Mouse (Mus musculus): Measurements from ENCODE around the gene Luc7l3. TPM values are rescaled to one million over a fixed set of nuclear protein-coding genes. Genes with fewer than 3 reads are reported as not detected.
A peak's percentile ranks its signal among the peaks of the same experiment; 100 is the strongest.

Luc7l3 gene
- 114 and 116 TPM in 2 replicates for polyA plus RNA-seq (2014; fragmentation: Nextera tagmentation; extraction: Ambion mirVana)

DNA sequence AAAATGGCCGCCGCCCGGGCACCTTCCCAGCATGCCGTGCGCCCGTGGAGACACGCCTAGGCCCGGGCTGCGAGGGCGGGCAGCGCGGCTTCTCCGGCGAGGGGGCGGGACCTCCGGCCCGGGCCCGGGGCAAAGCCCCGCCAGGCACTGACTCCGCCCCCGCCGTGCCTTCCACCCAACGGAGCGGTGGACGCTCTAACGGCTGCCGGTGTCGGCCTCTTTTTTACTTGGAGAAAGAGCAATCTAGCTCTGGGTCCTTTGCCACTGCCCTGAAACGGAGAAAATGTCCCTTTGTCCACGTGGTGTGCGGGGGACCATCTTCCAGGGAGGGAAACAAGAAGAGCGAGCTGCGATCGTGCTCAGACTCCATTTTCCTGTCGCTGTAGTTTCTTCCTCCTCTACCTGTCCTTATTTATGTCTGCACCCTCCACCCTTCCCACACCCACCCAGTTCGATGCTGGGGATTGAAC is at the start of gene Luc7l3:
Gene Luc7l3, minus strand, starts transcription at position 58 of the 470 bp plus-strand sequence.
- peak within 1 kb of the TSS; percentile 94 for H3K4me3 ChIP-seq (ENCODE audit: low read depth, low read length)
- peaks cover 10% of the 10 kb centered on the region; the same call in 1 of the 2 replicates for H3K4me1 ChIP-seq (ENCODE audit: control insufficient read depth, insufficient read depth, low read length)
- DNase-seq (ENCODE audit: low spot score) (peak; percentile 97), ATAC-seq (ENCODE audit: insufficient read depth, low FRiP score, low TSS enrichment) (peak; percentile 92)
- no peaks in the 10 kb centered on the region for H3K27me3 ChIP-seq (ENCODE audit: control insufficient read depth, insufficient read depth, low read length)
- peak within 1 kb of the TSS; percentile 88 for H3K27ac ChIP-seq (ENCODE audit: low read depth, low read length)
- H3K4me2 ChIP-seq (ENCODE audit: low read depth): peak within 1 kb of the TSS; percentile 88
- peaks cover 2% of the 10 kb centered on the region; the same call in 1 of the 2 replicates for H3K36me3 ChIP-seq (ENCODE audit: control insufficient read depth, insufficient read depth, low read length)
- peak within 1 kb of the TSS; percentile 80 for H3K9ac ChIP-seq (ENCODE audit: low read length)
- under 1% methylated on average over 36 of the region's 36 CpGs for WGBS
- no peaks in the 10 kb centered on the region for H3K9me3 ChIP-seq (ENCODE audit: control insufficient read depth, low read length)

DNA sequence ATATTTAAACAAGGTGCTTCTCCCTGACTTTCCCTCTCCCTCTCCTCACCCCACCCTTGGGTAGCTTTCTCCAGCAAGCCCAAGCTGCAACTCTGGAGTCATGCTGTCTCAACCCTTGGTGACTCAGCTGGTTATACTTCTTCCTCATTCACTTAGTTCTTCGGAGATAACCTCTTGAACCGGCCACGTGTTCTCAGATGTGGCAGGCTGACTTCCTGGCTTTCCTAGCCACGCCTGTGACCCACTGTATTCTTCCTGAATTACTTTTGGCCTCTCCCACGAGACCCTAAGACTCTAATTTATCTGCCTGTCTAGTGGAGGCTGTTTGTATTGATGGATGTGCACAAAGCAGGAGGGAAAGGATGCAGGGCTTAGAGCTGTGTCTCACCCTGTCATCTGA is 49.0 kb upstream of the Luc7l3 start:
- ATAC-seq (ENCODE audit: insufficient read depth, low FRiP score, low TSS enrichment) (no peak), DNase-seq (ENCODE audit: low spot score) (peak; percentile 10)
- no peaks in the 10 kb centered on the region for H3K36me3 ChIP-seq (ENCODE audit: control insufficient read depth, insufficient read depth, low read length)
- WGBS: 32% methylated on average over 5 of the region's 5 CpGs
- H3K27ac ChIP-seq (ENCODE audit: low read depth, low read length): no peak overlapping the region
- no peaks in the 10 kb centered on the region; the same call in 1 of the 2 replicates for H3K27me3 ChIP-seq (ENCODE audit: control insufficient read depth, insufficient read depth, low read length)
- no peak overlapping the region for H3K4me2 ChIP-seq (ENCODE audit: low read depth)
- no peak overlapping the region for H3K4me3 ChIP-seq (ENCODE audit: low read depth, low read length)
- no peaks in the 10 kb centered on the region for H3K9me3 ChIP-seq (ENCODE audit: control insufficient read depth, low read length)
- H3K4me1 ChIP-seq (ENCODE audit: control insufficient read depth, insufficient read depth, low read length): no peaks in the 10 kb centered on the region
- H3K9ac ChIP-seq (ENCODE audit: low read length): no peak overlapping the region

GRCm38 (mm10) chr11:94369981-94370380 is 48.2 kb upstream of the Luc7l3 start:
- no peak for ATAC-seq (ENCODE audit: insufficient read depth, low FRiP score, low TSS enrichment)
- WGBS: 89% methylated on average over 6 of the region's 6 CpGs
- H3K4me1 ChIP-seq (ENCODE audit: control insufficient read depth, insufficient read depth, low read length): no peaks in the 10 kb centered on the region
- no peaks in the 10 kb centered on the region for H3K9me3 ChIP-seq (ENCODE audit: control insufficient read depth, low read length)
- H3K27ac ChIP-seq (ENCODE audit: low read depth, low read length): no peak overlapping the region
- no peaks in the 10 kb centered on the region for H3K36me3 ChIP-seq (ENCODE audit: control insufficient read depth, insufficient read depth, low read length)
- H3K4me3 ChIP-seq (ENCODE audit: low read depth, low read length): no peak overlapping the region
- no peak for DNase-seq (ENCODE audit: low spot score)
- H3K27me3 ChIP-seq (ENCODE audit: control insufficient read depth, insufficient read depth, low read length): no peaks in the 10 kb centered on the region; the same call in 1 of the 2 replicates
- H3K9ac ChIP-seq (ENCODE audit: low read length): no peak overlapping the region
- no peak overlapping the region for H3K4me2 ChIP-seq (ENCODE audit: low read depth)

- Histone ChIP-seq H3K36me3 (ENCODE audit: control insufficient read depth, insufficient read depth, low read length) (no peaks in the 10 kb centered on the region), H3K4me3 (ENCODE audit: low read depth, low read length) (no peak overlapping the region), H3K9me3 (ENCODE audit: control insufficient read depth, low read length) (no peaks in the 10 kb centered on the region), H3K27me3 (ENCODE audit: control insufficient read depth, insufficient read depth, low read length) (no peaks in the 10 kb centered on the region), H3K27ac (ENCODE audit: low read depth, low read length) (no peak overlapping the region), H3K9ac (ENCODE audit: low read length) (no peak overlapping the region), H3K4me2 (ENCODE audit: low read depth) (no peak overlapping the region), H3K4me1 (ENCODE audit: control insufficient read depth, insufficient read depth, low read length) (no peaks in the 10 kb centered on the region)
- WGBS: 70% methylated on average over 3 of the region's 3 CpGs
- DNase-seq (ENCODE audit: low spot score) (no peak), ATAC-seq (ENCODE audit: insufficient read depth, low FRiP score, low TSS enrichment) (no peak)
Measured at GRCm38 (mm10) chr11:94365340-94365739, 43.6 kb upstream of the Luc7l3 start.

GRCm38 (mm10) chr11:94363690-94364089 is 41.9 kb upstream of the Luc7l3 start:
- H3K9ac ChIP-seq (ENCODE audit: low read length): no peak overlapping the region
- no peak overlapping the region for H3K4me3 ChIP-seq (ENCODE audit: low read depth, low read length)
- no peaks in the 10 kb centered on the region for H3K4me1 ChIP-seq (ENCODE audit: control insufficient read depth, insufficient read depth, low read length)
- no peak overlapping the region for H3K27ac ChIP-seq (ENCODE audit: low read depth, low read length)
- WGBS: 91% methylated on average over 7 of the region's 7 CpGs
- no peaks in the 10 kb centered on the region for H3K9me3 ChIP-seq (ENCODE audit: control insufficient read depth, low read length)
- H3K36me3 ChIP-seq (ENCODE audit: control insufficient read depth, insufficient read depth, low read length): no peaks in the 10 kb centered on the region
- no peak for ATAC-seq (ENCODE audit: insufficient read depth, low FRiP score, low TSS enrichment)
- DNase-seq (ENCODE audit: low spot score): no peak
- no peaks in the 10 kb centered on the region for H3K27me3 ChIP-seq (ENCODE audit: control insufficient read depth, insufficient read depth, low read length)
- no peak overlapping the region for H3K4me2 ChIP-seq (ENCODE audit: low read depth)

DNA sequence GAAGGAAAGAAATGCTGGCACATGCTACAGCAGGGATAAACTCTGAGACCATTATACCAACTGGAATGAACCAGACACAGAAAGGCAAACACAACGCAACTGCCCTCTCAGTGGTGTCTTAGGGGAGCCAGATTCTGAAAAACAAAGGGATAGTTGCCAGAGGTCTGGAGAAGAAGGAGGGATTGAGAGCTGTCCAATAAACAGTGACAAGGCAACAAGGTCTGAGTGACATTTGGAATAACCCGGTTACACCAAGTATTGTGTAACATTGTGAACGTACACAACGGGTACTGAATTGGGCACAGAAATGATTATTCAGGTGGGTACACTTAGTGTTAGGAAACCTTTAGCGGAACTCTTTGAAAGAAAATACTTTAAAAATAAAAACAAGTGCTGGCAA is 40.3 kb upstream of the Luc7l3 start:
- Histone ChIP-seq H3K36me3 (ENCODE audit: control insufficient read depth, insufficient read depth, low read length) (no peaks in the 10 kb centered on the region), H3K9me3 (ENCODE audit: control insufficient read depth, low read length) (no peaks in the 10 kb centered on the region), H3K27ac (ENCODE audit: low read depth, low read length) (no peak overlapping the region), H3K27me3 (ENCODE audit: control insufficient read depth, insufficient read depth, low read length) (no peaks in the 10 kb centered on the region), H3K4me2 (ENCODE audit: low read depth) (no peak overlapping the region), H3K4me1 (ENCODE audit: control insufficient read depth, insufficient read depth, low read length) (no peaks in the 10 kb centered on the region), H3K4me3 (ENCODE audit: low read depth, low read length) (no peak overlapping the region), H3K9ac (ENCODE audit: low read length) (no peak overlapping the region)
- no peak for ATAC-seq (ENCODE audit: insufficient read depth, low FRiP score, low TSS enrichment)
- DNase-seq (ENCODE audit: low spot score): peak; percentile 2
- WGBS: 94% methylated on average over 5 of the region's 5 CpGs

DNA sequence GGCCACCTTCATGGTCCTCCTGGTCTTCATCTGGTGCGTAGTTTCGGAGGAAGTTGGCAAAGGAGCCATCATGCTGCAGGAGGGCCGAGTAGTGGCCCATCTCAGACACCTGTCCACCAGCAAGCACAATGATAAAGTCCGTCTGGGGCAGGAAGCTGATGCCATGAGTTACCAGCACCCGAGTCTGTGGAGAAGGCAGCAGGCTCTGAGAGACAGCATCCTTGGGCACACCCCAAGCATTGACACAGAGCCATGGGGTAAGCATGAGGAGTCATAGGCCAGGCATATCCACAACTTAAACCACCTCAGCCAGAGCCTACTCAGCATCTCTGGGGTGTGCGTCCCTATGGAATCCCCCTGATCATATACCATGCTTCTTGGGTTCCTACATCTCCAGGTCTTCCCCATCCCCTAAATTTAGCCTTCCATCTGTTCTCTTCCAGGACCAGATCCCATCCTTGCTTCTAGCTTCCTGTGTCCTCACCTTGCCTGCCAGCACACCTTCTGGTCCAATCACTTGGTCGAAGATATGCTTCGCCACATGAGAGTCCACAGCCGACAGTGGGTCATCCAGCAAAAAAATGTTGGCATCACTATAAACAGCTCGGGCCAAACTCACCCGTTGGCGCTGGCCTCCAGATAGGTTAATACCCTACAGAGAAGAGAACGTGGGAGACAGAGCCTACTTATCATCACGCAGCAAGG is 39.5 kb upstream of the Luc7l3 start:
- H3K4me3 ChIP-seq (ENCODE audit: low read depth, low read length): no peak overlapping the region
- 91% methylated on average over 14 of the region's 14 CpGs for WGBS
- no peaks in the 10 kb centered on the region for H3K4me1 ChIP-seq (ENCODE audit: control insufficient read depth, insufficient read depth, low read length)
- H3K36me3 ChIP-seq (ENCODE audit: control insufficient read depth, insufficient read depth, low read length): no peaks in the 10 kb centered on the region
- DNase-seq (ENCODE audit: low spot score) (no peak), ATAC-seq (ENCODE audit: insufficient read depth, low FRiP score, low TSS enrichment) (no peak)
- no peaks in the 10 kb centered on the region for H3K27me3 ChIP-seq (ENCODE audit: control insufficient read depth, insufficient read depth, low read length)
- no peak overlapping the region for H3K27ac ChIP-seq (ENCODE audit: low read depth, low read length)
- no peak overlapping the region for H3K4me2 ChIP-seq (ENCODE audit: low read depth)
- no peak overlapping the region for H3K9ac ChIP-seq (ENCODE audit: low read length)
- H3K9me3 ChIP-seq (ENCODE audit: control insufficient read depth, low read length): no peaks in the 10 kb centered on the region

GRCm38 (mm10) chr11:94359168-94359567 is 37.4 kb upstream of the Luc7l3 start:
- Histone ChIP-seq H3K4me3 (ENCODE audit: low read depth, low read length) (no peak overlapping the region), H3K9ac (ENCODE audit: low read length) (no peak overlapping the region), H3K9me3 (ENCODE audit: control insufficient read depth, low read length) (no peaks in the 10 kb centered on the region), H3K27me3 (ENCODE audit: control insufficient read depth, insufficient read depth, low read length) (no peaks in the 10 kb centered on the region), H3K27ac (ENCODE audit: low read depth, low read length) (no peak overlapping the region), H3K4me2 (ENCODE audit: low read depth) (no peak overlapping the region), H3K36me3 (ENCODE audit: control insufficient read depth, insufficient read depth, low read length) (no peaks in the 10 kb centered on the region), H3K4me1 (ENCODE audit: control insufficient read depth, insufficient read depth, low read length) (no peaks in the 10 kb centered on the region)
- peak; percentile 4 for DNase-seq (ENCODE audit: low spot score)
- ATAC-seq (ENCODE audit: insufficient read depth, low FRiP score, low TSS enrichment): no peak
- 92% methylated on average over 12 of the region's 12 CpGs for WGBS

Measured in neural tube, embryonic 11.5 days (tissue).